Mouse (Mus musculus) heart, postnatal 0 days (tissue): ENCODE data around the gene Capn9.

ENCODE experiments used
- CTCF ChIP-seq: IDR thresholded peaks from 2 replicates; pipeline ENCODE4 v1.5.1; 2016; ENCODE audit warnings: antibody characterized with exemption, control low read depth, low read depth
- EP300 ChIP-seq: IDR thresholded peaks from 2 replicates; pipeline ENCODE4 v1.6.1; 2016; ENCODE audit warnings: antibody characterized with exemption, low read depth

DNA sequence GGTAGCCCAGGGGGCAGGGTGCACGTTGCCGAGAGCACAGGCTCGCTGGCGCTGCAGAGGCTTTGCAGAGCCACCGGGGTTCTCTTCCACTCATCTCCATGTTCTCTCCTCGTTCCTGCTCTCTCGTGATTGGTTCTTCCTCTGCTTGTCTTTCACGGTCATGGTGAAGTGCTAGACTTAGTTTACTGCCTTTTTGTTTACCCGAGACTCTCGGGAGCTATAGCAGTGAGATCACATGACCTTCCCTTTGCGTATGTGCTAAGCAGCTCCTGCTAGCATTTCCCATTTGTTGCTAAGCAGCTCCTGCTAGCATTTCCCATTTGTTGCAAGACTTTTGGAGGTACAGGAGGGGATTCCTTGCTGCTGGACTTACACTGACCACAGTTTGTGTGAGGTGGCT is 28.6 kb upstream of the Capn9 start:
- no peak for TF ChIP-seq CTCF
- no peak for TF ChIP-seq EP300
